Mouse (Mus musculus): ENCODE data around the gene Mthfd1.

Gene Mthfd1

GRCm38 (mm10) chr12:76345759-76346455, 90.8 kb downstream of the Mthfd1 start:
- no peak for DNase-seq (ENCODE audit: extremely low spot score, low spot score)

GRCm38 (mm10) chr12:76349680-76350220, 94.7 kb downstream of the Mthfd1 start:
- DNase-seq (ENCODE audit: extremely low spot score, low spot score) = no peak

GRCm38 (mm10) chr12:76360868-76361267, 105.8 kb downstream of the Mthfd1 start:
- DNase-seq (ENCODE audit: extremely low spot score, low spot score) = no peak

- no peak for DNase-seq (ENCODE audit: extremely low spot score, low spot score)
Measured at GRCm38 (mm10) chr12:76361405-76362302, 106.6 kb downstream of the Mthfd1 start.

- no peak for DNase-seq (ENCODE audit: extremely low spot score, low spot score)
Measured at GRCm38 (mm10) chr12:76362303-76362676, 107.2 kb downstream of the Mthfd1 start.

- DNase-seq (ENCODE audit: extremely low spot score, low spot score) = no peak
Measured at GRCm38 (mm10) chr12:76366276-76366675, 111.2 kb downstream of the Mthfd1 start.

GRCm38 (mm10) chr12:76367096-76367995, 112.2 kb downstream of the Mthfd1 start:
- peak; percentile 51 for DNase-seq (ENCODE audit: extremely low spot score, low spot score)

GRCm38 (mm10) chr12:76368201-76368789, 113.2 kb downstream of the Mthfd1 start:
- peak; percentile 33 for DNase-seq (ENCODE audit: extremely low spot score, low spot score)

- no peak for DNase-seq (ENCODE audit: extremely low spot score, low spot score)
Measured at GRCm38 (mm10) chr12:76368790-76369205, 113.7 kb downstream of the Mthfd1 start.
